Mouse (Mus musculus) layer of hippocampus, adult 2 months (tissue): Measurements from ENCODE around the gene 4931409K22Rik. TPM values are rescaled to one million over a fixed set of nuclear protein-coding genes. Genes with fewer than 3 reads are reported as not detected.

Experiments
- DNase-seq, 2 experiments: peaks; one replicate each; pipeline ENCODE4 v3.0.0; 2022; ENCODE audit warnings: low spot score in 2 of 2
- H3K27ac ChIP-seq: fragments of 200-600 bp; 2 replicates; pipeline ENCODE4 v1.8.1; 2022
- H3K4me3 ChIP-seq: fragments of 200-600 bp; 2 replicates; pipeline ENCODE4 v1.8.1; 2022; ENCODE audit warnings: mild to moderate bottlenecking
- CTCF ChIP-seq: fragments of 200-600 bp; conservative IDR thresholded peaks from 2 replicates; pipeline ENCODE4 v1.8.1; 2022; ENCODE audit warnings: antibody characterized with exemption, mild to moderate bottlenecking, moderate library complexity
- total RNA-seq, 2 experiments: library from RNA; stranded (reverse); gene quantifications; 2 replicates each; pipeline ENCODE4 v1.2.3; 2021

The 4931409K22Rik gene
- total RNA-seq, 2 experiments from 2014 or later = not detected

GRCm38 (mm10) chr5:24550598-24551316, 5.9 kb downstream of the 4931409K22Rik start:
- Histone ChIP-seq H3K27ac (no peak overlapping the region), H3K4me3 (peak overlapping the region; percentile 15; the same call in 1 of the 2 replicates)
- DNase-seq = peak; percentile 65 to 67
- no peak for TF ChIP-seq CTCF

GRCm38 (mm10) chr5:24542643-24543042, 14.0 kb downstream of the 4931409K22Rik start:
- Histone ChIP-seq H3K27ac (no peak overlapping the region), H3K4me3 (no peak overlapping the region)
- DNase-seq = no peak
- no peak for TF ChIP-seq CTCF

GRCm38 (mm10) chr5:24541144-24541569, 15.5 kb downstream of the 4931409K22Rik start:
- no peak overlapping the region for H3K27ac ChIP-seq
- no peak for DNase-seq
- no peak overlapping the region for H3K4me3 ChIP-seq
- TF ChIP-seq CTCF = no peak

- H3K27ac ChIP-seq = no peak within 1 kb of the TSS
- peak in 1 of 2 experiments; percentile 30 for DNase-seq
- H3K4me3 ChIP-seq = no peak within 1 kb of the TSS
- no peak for TF ChIP-seq CTCF
Measured at GRCm38 (mm10) chr5:24540387-24541143, 16.0 kb downstream of the 4931409K22Rik start, which contains the start of gene Asb10. Gene Asb10, minus strand, starts transcription at chr5:24540978.

- DNase-seq = no peak
- Histone ChIP-seq H3K27ac (no peak overlapping the region), H3K4me3 (no peak overlapping the region)
- TF ChIP-seq CTCF = no peak
Measured at GRCm38 (mm10) chr5:24539571-24540296, 16.9 kb downstream of the 4931409K22Rik start.

GRCm38 (mm10) chr5:24537618-24538017, 19.0 kb downstream of the 4931409K22Rik start:
- no peak for TF ChIP-seq CTCF
- no peak for DNase-seq
- H3K4me3 ChIP-seq = no peak overlapping the region
- no peak overlapping the region for H3K27ac ChIP-seq

GRCm38 (mm10) chr5:24536511-24536910, 20.1 kb downstream of the 4931409K22Rik start:
- no peak overlapping the region for H3K4me3 ChIP-seq
- TF ChIP-seq CTCF = no peak
- H3K27ac ChIP-seq = no peak overlapping the region
- DNase-seq = no peak

GRCm38 (mm10) chr5:24535731-24536130, 20.9 kb downstream of the 4931409K22Rik start:
- no peak for TF ChIP-seq CTCF
- no peak for DNase-seq
- no peak overlapping the region for H3K27ac ChIP-seq
- H3K4me3 ChIP-seq = no peak overlapping the region

GRCm38 (mm10) chr5:24534292-24534691, 22.3 kb downstream of the 4931409K22Rik start:
- no peak for DNase-seq
- Histone ChIP-seq H3K4me3 (no peak overlapping the region), H3K27ac (no peak overlapping the region)
- peak; percentile 62 for TF ChIP-seq CTCF

- no peak for TF ChIP-seq CTCF
- Histone ChIP-seq H3K4me3 (no peak overlapping the region), H3K27ac (no peak overlapping the region)
- no peak for DNase-seq
Measured at GRCm38 (mm10) chr5:24533391-24533790, 23.2 kb downstream of the 4931409K22Rik start.

- peak; percentile 89 to 96 for DNase-seq
- peak; percentile 100 for TF ChIP-seq CTCF
- Histone ChIP-seq H3K4me3 (no peak overlapping the region), H3K27ac (no peak overlapping the region)
Measured at GRCm38 (mm10) chr5:24530042-24530689, 26.4 kb downstream of the 4931409K22Rik start.

- Histone ChIP-seq H3K4me3 (no peak overlapping the region), H3K27ac (no peak overlapping the region)
- no peak for DNase-seq
- no peak for TF ChIP-seq CTCF
Measured at GRCm38 (mm10) chr5:24527780-24528179, 28.8 kb downstream of the 4931409K22Rik start.

GRCm38 (mm10) chr5:24526889-24527230, 29.7 kb downstream of the 4931409K22Rik start, which contains the start of gene Gbx1:
Gene Gbx1, minus strand, starts transcription at chr5:24527202.
- TF ChIP-seq CTCF = no peak; the same call in 1 of the 2 replicates
- Histone ChIP-seq H3K4me3 (peak within 1 kb of the TSS; percentile 37), H3K27ac (no peak within 1 kb of the TSS)
- no peak for DNase-seq
